Mouse (Mus musculus) liver, embryonic 12.5 days (tissue): ENCODE results near the gene Isg20l2. TPM values are rescaled to one million over a fixed set of nuclear protein-coding genes. Genes with fewer than 3 reads are reported as not detected.

Experiments used
- ATAC-seq: fragments of 200-750 bp; cut with Nextera tagmentation; 2 replicates; pipeline ENCODE4 v1.8.0; 2017; ENCODE audit warnings: moderate number of reproducible peaks, mild to moderate bottlenecking, moderate library complexity
- H3K27ac ChIP-seq: fragments of 300-500 bp; sonication (generic); 2 replicates; pipeline ENCODE4 v1.5.1; 2016; ENCODE audit warnings: mild to moderate bottlenecking
- H3K27me3 ChIP-seq: fragments of 300-500 bp; sonication (generic); replicated peaks from 2 replicates; pipeline ENCODE4 v1.6.1; 2016; ENCODE audit warnings: mild to moderate bottlenecking, moderate library complexity
- H3K36me3 ChIP-seq: fragments of 300-500 bp; sonication (generic); 2 replicates; pipeline ENCODE4 v1.6.1; 2016; ENCODE audit warnings: mild to moderate bottlenecking, moderate library complexity
- H3K4me1 ChIP-seq: fragments of 300-500 bp; sonication (generic); 2 replicates; pipeline ENCODE4 v1.6.1; 2016
- H3K4me2 ChIP-seq: fragments of 300-500 bp; sonication (generic); 2 replicates; pipeline ENCODE4 v1.6.1; 2016; ENCODE audit warnings: mild to moderate bottlenecking, moderate library complexity
- H3K4me3 ChIP-seq: fragments of 300-500 bp; sonication (generic); 2 replicates; pipeline ENCODE4 v1.5.1; 2016; ENCODE audit warnings: mild to moderate bottlenecking, moderate library complexity
- H3K9ac ChIP-seq: fragments of 300-500 bp; sonication (generic); 2 replicates; pipeline ENCODE4 v1.6.1; 2016; ENCODE audit warnings: mild to moderate bottlenecking, moderate library complexity
- H3K9me3 ChIP-seq: fragments of 300-500 bp; sonication (generic); replicated peaks from 2 replicates; pipeline ENCODE4 v1.6.1; 2016; ENCODE audit warnings: mild to moderate bottlenecking, moderate library complexity
- WGBS: fragments of 180-500 bp; shearing (Covaris S2); methylation state at CpG from one replicate; pipeline ENCODE4 v1.1.7; 2016; ENCODE audit not compliant: insufficient replicate concordance; 5-methylcytosine and 5-hydroxymethylcytosine counted together
- polyA plus RNA-seq: library from polyadenylated mRNA; unstranded; fragments of >200 nt; fragmentation: Nextera tagmentation; extraction: Ambion mirVana; gene quantifications from 2 replicates; pipeline ENCODE4 v1.2.1, GENCODE M21; 2016

Gene Isg20l2
- polyA plus RNA-seq, 1 experiment from 2014 or later = 52.2 TPM

DNA sequence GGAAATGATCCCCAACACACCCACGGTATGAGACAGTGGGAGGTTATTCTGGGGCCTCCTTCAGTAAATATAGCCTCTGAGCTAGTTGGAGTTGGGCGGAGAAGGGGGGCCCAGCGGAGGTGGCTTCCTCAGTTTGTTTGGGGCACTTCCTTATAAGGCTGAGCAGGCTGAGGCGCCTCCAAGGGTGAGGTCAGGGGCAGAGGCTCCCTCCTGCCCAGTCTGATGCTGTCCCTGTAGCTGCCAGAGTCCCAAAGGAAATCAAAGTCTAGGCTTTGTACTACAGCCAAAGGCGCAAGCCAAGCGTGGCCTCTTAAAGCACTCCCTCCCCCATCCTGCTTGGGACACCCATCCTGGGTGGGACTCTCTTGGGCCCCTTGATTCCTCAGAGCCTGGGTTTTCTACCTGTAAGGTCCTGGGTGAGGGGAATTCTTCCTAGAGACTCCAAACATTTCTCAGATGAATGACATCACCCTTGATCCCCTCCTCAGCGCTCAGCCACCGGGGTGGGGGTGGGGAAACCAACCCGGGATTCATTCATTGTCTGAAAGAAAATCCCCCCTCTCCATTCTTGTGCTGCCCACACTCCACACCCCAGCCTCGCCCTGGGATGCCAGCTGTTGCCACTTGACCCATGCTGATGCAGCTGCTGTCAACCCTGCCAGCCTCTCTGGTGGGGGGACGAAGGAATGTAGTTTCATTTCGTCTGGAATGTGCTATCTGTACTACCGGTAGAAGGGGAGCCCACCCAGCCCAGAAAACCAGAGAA, 52.9 kb downstream of the Isg20l2 start:
- H3K4me1 ChIP-seq = peaks cover 57% of the 10 kb centered on the region
- ATAC-seq = peak; percentile 40
- H3K27me3 ChIP-seq = peaks cover 63% of the 10 kb centered on the region
- H3K36me3 ChIP-seq = no peaks in the 10 kb centered on the region
- peak overlapping the region; percentile 79 for H3K27ac ChIP-seq
- H3K4me3 ChIP-seq = no peak overlapping the region
- 9% methylated on average over 13 of the region's 13 CpGs for WGBS
- no peaks in the 10 kb centered on the region for H3K9me3 ChIP-seq
- H3K9ac ChIP-seq = peak overlapping the region; percentile 31; the same call in 1 of the 2 replicates
- peak overlapping the region; percentile 50 for H3K4me2 ChIP-seq

DNA sequence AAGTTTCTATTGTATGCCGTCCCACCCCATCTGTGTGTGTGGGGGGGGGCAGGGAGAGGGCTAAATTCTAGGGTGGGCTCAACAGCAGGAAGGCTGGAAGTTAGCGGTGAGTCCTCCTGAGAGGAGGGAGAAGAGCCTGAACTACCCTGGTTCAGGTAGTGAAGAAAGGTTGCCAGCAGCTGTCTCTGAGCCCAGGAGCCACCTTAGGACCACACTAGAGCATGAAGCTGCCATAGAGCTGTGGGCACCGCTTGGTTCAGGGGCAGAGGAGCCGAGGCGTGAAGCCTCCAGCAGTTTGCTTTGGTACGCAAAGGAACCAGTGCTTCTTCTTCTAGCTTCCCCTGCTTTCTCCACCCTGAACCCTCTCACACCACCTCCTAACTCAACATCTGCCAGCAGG, 53.5 kb downstream of the Isg20l2 start:
- peak overlapping the region; percentile 31; the same call in 1 of the 2 replicates for H3K9ac ChIP-seq
- peak overlapping the region; percentile 50 for H3K4me2 ChIP-seq
- 66% methylated on average over 6 of the region's 6 CpGs for WGBS
- peaks cover 62% of the 10 kb centered on the region for H3K4me1 ChIP-seq
- ATAC-seq = no peak
- H3K9me3 ChIP-seq = no peaks in the 10 kb centered on the region
- no peaks in the 10 kb centered on the region for H3K36me3 ChIP-seq
- H3K27me3 ChIP-seq = peaks cover 63% of the 10 kb centered on the region
- H3K27ac ChIP-seq = peak overlapping the region; percentile 79
- H3K4me3 ChIP-seq = no peak overlapping the region

DNA sequence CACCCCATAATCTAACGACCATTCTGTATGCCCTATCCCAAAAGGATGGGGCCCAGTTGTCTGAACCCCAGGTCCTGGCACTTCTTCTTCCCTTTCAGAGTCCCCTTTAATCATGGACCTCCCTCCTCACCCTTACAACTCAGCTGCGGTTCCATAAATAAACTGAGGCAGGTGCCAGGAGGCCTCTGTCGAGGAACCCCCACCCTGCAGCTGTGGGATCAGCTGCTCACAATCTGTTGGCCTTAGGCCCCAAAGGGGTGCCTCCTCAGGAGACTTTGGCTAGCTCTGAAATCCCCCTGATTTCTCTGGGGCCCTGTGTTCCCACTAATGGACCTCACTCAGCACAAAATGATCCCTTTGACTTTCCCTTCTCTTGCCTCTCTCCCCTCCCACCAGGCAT, 54.0 kb downstream of the Isg20l2 start:
- H3K9ac ChIP-seq = no peak overlapping the region
- no peak overlapping the region for H3K4me2 ChIP-seq

DNA sequence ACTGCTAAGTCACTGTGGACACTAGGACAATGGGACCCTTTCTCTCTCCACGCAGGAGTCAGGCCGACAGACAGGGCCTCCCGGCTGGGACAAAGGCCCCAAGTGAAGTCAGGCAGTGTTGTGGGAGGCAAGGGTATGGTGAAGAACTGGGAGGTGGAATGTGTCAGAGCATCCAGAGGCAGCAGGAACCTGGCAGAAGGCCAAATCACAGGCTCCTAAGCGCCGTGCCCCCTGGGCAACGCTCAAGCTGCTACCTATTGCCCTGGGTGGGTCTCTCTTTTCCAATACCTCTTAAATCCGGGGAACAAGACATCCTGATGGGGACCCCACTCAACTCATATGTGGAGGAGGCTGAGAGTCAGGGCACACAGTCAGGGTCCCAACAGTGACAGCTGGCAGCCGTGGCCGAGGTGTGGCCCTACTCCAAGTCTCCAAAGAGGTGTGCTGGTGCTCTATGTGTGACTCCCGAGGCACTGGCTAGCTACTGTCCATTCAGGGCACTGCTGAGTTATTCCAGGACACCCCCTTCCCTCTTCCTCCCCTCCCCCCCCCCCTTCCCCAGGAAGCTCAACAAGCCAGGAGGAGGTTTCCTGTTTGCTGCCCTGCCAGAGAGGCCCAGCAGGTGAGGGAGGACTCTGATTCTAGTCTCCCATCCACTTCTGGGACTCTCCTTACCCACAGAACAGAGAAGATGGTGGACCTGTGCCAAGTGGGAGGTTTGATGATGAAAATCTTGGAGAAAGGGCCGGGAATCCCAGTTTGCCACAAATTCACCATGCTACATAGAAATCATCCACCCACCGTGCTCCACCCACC, 55.6 kb downstream of the Isg20l2 start:
- Histone ChIP-seq H3K9ac (no peak overlapping the region), H3K9me3 (no peaks in the 10 kb centered on the region), H3K4me2 (no peak overlapping the region), H3K36me3 (no peaks in the 10 kb centered on the region), H3K4me3 (no peak overlapping the region), H3K27me3 (peaks cover 73% of the 10 kb centered on the region), H3K4me1 (peaks cover 64% of the 10 kb centered on the region), H3K27ac (no peak overlapping the region)
- no peak for ATAC-seq
- WGBS = 58% methylated on average over 12 of the region's 12 CpGs

More for the DNA sequence above, 54.0 kb downstream of the Isg20l2 start:
- H3K4me1 ChIP-seq = peaks cover 64% of the 10 kb centered on the region
- no peaks in the 10 kb centered on the region for H3K9me3 ChIP-seq
- peaks cover 63% of the 10 kb centered on the region for H3K27me3 ChIP-seq
- H3K4me3 ChIP-seq = no peak overlapping the region
- H3K36me3 ChIP-seq = no peaks in the 10 kb centered on the region
- peak overlapping the region; percentile 79; the same call in 1 of the 2 replicates for H3K27ac ChIP-seq
- 61% methylated on average over 3 of the region's 3 CpGs for WGBS
- no peak for ATAC-seq

DNA sequence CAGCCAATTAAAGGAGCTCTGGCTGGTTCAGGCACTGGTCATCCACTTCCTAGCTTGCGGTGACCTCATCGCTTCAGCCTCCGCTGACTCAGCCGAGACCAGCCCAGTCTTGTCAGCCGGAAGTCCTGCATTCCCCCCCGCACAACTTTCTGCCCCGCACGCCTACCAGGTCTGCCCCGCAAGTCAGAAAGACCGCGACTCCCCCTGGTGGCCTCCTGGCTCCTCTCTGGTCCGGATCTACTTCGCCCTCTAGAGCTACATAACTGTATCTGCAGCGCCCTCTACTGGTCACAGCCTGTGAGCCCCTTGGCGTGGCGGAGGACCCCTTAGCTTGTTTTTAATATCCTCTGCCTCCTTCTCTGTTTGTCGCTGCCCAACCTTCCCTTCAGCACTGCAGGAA, 56.8 kb downstream of the Isg20l2 start:
- H3K36me3 ChIP-seq = no peaks in the 10 kb centered on the region
- H3K27me3 ChIP-seq = peaks cover 74% of the 10 kb centered on the region
- ATAC-seq = peak; percentile 71
- WGBS = under 1% methylated on average over 17 of the region's 17 CpGs
- peak overlapping the region; percentile 79 for H3K4me2 ChIP-seq
- 0 out of 2 replicates have a peak overlapping the region, but pooled peaks have one; percentile 14 for H3K27ac ChIP-seq
- H3K4me3 ChIP-seq = peak overlapping the region; percentile 49
- H3K9me3 ChIP-seq = no peaks in the 10 kb centered on the region
- peak overlapping the region; percentile 31; the same call in 1 of the 2 replicates for H3K9ac ChIP-seq
- H3K4me1 ChIP-seq = peaks cover 63% of the 10 kb centered on the region

DNA sequence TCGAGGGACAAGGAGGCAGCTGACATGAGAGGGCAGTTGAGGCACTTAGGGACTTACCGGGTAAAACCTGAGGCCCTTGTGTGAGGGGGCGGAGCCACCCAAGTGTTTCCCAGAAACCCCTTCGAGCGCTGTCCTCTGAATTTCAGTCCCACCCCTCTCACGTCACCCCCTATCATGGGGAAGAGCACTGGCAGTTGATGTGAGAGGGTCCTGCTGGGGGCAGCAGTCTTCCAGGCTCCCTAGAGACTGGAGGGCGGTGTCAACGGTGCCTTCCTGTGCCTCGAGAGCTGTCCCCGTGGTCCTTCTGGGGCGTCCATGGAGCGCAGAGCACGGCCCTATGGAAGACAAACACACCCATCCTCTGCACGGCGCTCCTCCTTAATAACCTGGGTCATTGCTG, 57.5 kb downstream of the Isg20l2 start:
- Histone ChIP-seq H3K4me1 (peaks cover 55% of the 10 kb centered on the region), H3K9me3 (no peaks in the 10 kb centered on the region), H3K9ac (peak overlapping the region; percentile 25), H3K4me3 (peak overlapping the region; percentile 49), H3K27me3 (peaks cover 77% of the 10 kb centered on the region), H3K36me3 (no peaks in the 10 kb centered on the region), H3K27ac (peak overlapping the region; percentile 20; the same call in 1 of the 2 replicates), H3K4me2 (peak overlapping the region; percentile 79)
- 1% methylated on average over 15 of the region's 15 CpGs for WGBS
- ATAC-seq = peak; percentile 64

DNA sequence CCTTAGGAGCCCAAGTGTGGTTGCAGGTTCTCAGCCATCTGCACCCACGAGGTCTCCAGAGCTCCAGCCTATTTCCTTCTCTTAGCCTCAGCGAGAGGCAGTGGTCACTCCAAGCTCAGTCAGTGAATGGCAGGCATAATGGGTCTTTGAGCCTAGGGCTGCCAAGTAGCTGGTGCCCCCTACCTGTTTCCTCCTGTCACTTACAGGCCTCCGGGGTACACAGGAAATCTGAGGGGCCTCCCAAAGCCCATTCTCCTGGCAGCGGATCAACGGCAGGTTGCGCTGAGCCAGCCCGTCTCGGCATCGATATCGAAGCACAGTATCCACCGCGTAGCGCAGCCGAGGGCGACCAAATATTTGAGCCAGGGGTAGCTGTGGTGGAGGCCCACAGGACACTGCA, 58.0 kb downstream of the Isg20l2 start:
- H3K36me3 ChIP-seq = no peaks in the 10 kb centered on the region
- peaks cover 81% of the 10 kb centered on the region for H3K27me3 ChIP-seq
- peaks cover 51% of the 10 kb centered on the region for H3K4me1 ChIP-seq
- ATAC-seq = peak; percentile 4; the same call in 1 of the 2 replicates
- peak overlapping the region; percentile 49 for H3K4me3 ChIP-seq
- 11% methylated on average over 15 of the region's 15 CpGs for WGBS
- H3K27ac ChIP-seq = peak overlapping the region; percentile 20; the same call in 1 of the 2 replicates
- H3K4me2 ChIP-seq = peak overlapping the region; percentile 79
- H3K9ac ChIP-seq = peak overlapping the region; percentile 25
- H3K9me3 ChIP-seq = no peaks in the 10 kb centered on the region

DNA sequence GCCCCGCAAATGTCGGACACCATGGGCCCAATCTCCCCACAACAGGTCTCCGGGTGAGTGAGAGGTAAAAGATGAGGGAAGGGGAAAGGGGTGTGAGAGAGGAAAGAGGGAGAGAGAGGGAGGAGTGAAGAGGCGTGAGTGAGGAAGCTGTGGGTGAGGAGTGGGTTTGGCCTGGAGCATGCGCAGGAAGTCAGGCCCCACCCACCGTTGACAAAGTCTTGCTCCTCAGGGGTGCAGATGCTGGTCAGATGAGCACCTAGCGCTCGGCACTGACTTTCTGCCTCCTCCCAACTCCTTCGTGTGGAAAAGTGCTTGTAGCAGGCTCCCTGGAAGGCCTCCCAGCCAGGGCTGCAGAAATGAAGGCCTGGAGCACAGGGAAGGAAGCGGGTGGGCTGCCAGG, 59.8 kb downstream of the Isg20l2 start:
- Histone ChIP-seq H3K9ac (no peak overlapping the region), H3K27ac (no peak overlapping the region), H3K27me3 (peaks cover 91% of the 10 kb centered on the region), H3K4me2 (no peak overlapping the region), H3K9me3 (no peaks in the 10 kb centered on the region), H3K4me3 (no peak overlapping the region), H3K4me1 (peaks cover 36% of the 10 kb centered on the region), H3K36me3 (no peaks in the 10 kb centered on the region)
- 35% methylated on average over 10 of the region's 10 CpGs for WGBS
- no peak for ATAC-seq

Other genes with a start within 250 kb of the Isg20l2 start
- 0.13 and 0.29 TPM in 2 replicates for gene Lrrc71, start 181.7 kb upstream of the Isg20l2 start, polyA plus RNA-seq
- 0.31 and 0.59 TPM in 2 replicates for gene Ntrk1, start 135.2 kb upstream of the Isg20l2 start, polyA plus RNA-seq
- gene Insrr, start 133.4 kb upstream of the Isg20l2 start, polyA plus RNA-seq = 0.05 TPM in 1 of 2 replicates, not detected in the other
- gene Pear1, start 106.0 kb upstream of the Isg20l2 start, polyA plus RNA-seq = 9.4 and 10.2 TPM in 2 replicates
- gene Sh2d2a, start 83.6 kb upstream of the Isg20l2 start, polyA plus RNA-seq = 0.04 and 0.11 TPM in 2 replicates
- gene Prcc, start 44.7 kb upstream of the Isg20l2 start, polyA plus RNA-seq = 8.7 and 8.9 TPM in 2 replicates
- 393 and 400 TPM in 2 replicates for gene Hdgf, start 24.0 kb upstream of the Isg20l2 start, polyA plus RNA-seq
- 57.0 and 57.3 TPM in 2 replicates for gene Mrpl24, start 10.8 kb upstream of the Isg20l2 start, polyA plus RNA-seq
- 11.1 and 11.4 TPM in 2 replicates for gene Rrnad1, start 403 bp downstream of the Isg20l2 start, polyA plus RNA-seq
- 3.9 and 6.5 TPM in 2 replicates for gene Crabp2, start 18.4 kb downstream of the Isg20l2 start, polyA plus RNA-seq
- gene Nes, start 40.8 kb downstream of the Isg20l2 start, polyA plus RNA-seq = 7.2 and 7.3 TPM in 2 replicates
- not detected in 2 replicates for gene Bcan, start 69.9 kb downstream of the Isg20l2 start, polyA plus RNA-seq
- not detected in 2 replicates for gene Hapln2, start 97.3 kb downstream of the Isg20l2 start, polyA plus RNA-seq
- gene Gpatch4, start 112.8 kb downstream of the Isg20l2 start, polyA plus RNA-seq = 41.4 and 44.0 TPM in 2 replicates
- gene Naxe, start 128.2 kb downstream of the Isg20l2 start, polyA plus RNA-seq = 72.1 TPM in 2 replicates
- gene Ttc24, start 148.0 kb downstream of the Isg20l2 start, polyA plus RNA-seq = not detected in 2 replicates
- 11.2 and 11.8 TPM in 2 replicates for gene Iqgap3, start 151.7 kb downstream of the Isg20l2 start, polyA plus RNA-seq
- gene Mef2d, start 212.1 kb downstream of the Isg20l2 start, polyA plus RNA-seq = 12.1 and 13.6 TPM in 2 replicates